Mouse (Mus musculus) kidney, postnatal 0 days (tissue): ENCODE results near the gene Tspan32. TPM values are rescaled to one million over a fixed set of nuclear protein-coding genes. Genes with fewer than 3 reads are reported as not detected.

Source experiments
- ATAC-seq: fragments of 200-750 bp; cut with Nextera tagmentation; replicated peaks from 2 replicates; pipeline ENCODE4 v1.8.0; 2017; ENCODE audit warnings: low read depth, moderate number of reproducible peaks, moderate TSS enrichment, moderate library complexity; ENCODE audit not compliant: low FRiP score
- DNase-seq: peaks from one replicate; pipeline ENCODE4 v3.0.0-alpha.2; 2016; ENCODE audit warnings: low spot score
- H3K27ac ChIP-seq: fragments of 300-500 bp; sonication (generic); 2 replicates; pipeline ENCODE4 v1.5.1; 2014; ENCODE audit warnings: mild to moderate bottlenecking
- H3K27me3 ChIP-seq: fragments of 300-500 bp; sonication (generic); 2 replicates; pipeline ENCODE4 v1.6.1; 2014; ENCODE audit warnings: low read length, mixed read lengths; ENCODE audit not compliant: insufficient read depth
- H3K36me3 ChIP-seq: fragments of 300-500 bp; sonication (generic); 2 replicates; pipeline ENCODE4 v1.6.1; 2014; ENCODE audit warnings: low read length, mixed read lengths; ENCODE audit not compliant: insufficient read depth
- H3K4me1 ChIP-seq: fragments of 300-500 bp; sonication (generic); replicated peaks from 2 replicates; pipeline ENCODE4 v1.6.1; 2014; ENCODE audit warnings: antibody characterized with exemption, low read length, mixed read lengths; ENCODE audit not compliant: insufficient read depth
- H3K4me2 ChIP-seq: fragments of 300-500 bp; sonication (generic); 2 replicates; pipeline ENCODE4 v1.6.1; 2014; ENCODE audit warnings: mild to moderate bottlenecking, low read length, moderate library complexity, mixed read lengths
- H3K4me3 ChIP-seq: fragments of 300-500 bp; sonication (generic); replicated peaks from 2 replicates; pipeline ENCODE4 v1.5.1; 2014; ENCODE audit warnings: low read depth, low read length
- H3K9ac ChIP-seq: fragments of 300-500 bp; sonication (generic); 2 replicates; pipeline ENCODE4 v1.6.1; 2014; ENCODE audit warnings: low read depth, low read length
- H3K9me3 ChIP-seq: fragments of 300-500 bp; sonication (generic); replicated peaks from 2 replicates; pipeline ENCODE4 v1.6.1; 2016; ENCODE audit warnings: low read length, inconsistent platforms, mixed read lengths
- CTCF ChIP-seq: IDR thresholded peaks from 2 replicates; pipeline ENCODE4 v1.5.1; 2016; ENCODE audit warnings: antibody characterized with exemption, low read depth, mild to moderate bottlenecking, moderate library complexity
- WGBS: fragments of 180-500 bp; shearing (Covaris S2); extraction: QIAGEN DNeasy Blood & Tissue Kit; methylation state at CpG from one replicate; pipeline ENCODE4 v1.1.7; 2014; 5-methylcytosine and 5-hydroxymethylcytosine counted together
- polyA plus RNA-seq: library from polyadenylated mRNA; unstranded; fragments of >200 nt; fragmentation: Nextera tagmentation; extraction: Ambion mirVana; gene quantifications from 2 replicates; pipeline ENCODE4 v1.2.1, GENCODE M21; 2015

Gene Tspan32
- polyA plus RNA-seq, 1 experiment from 2014 or later, result 1.1 TPM

DNA sequence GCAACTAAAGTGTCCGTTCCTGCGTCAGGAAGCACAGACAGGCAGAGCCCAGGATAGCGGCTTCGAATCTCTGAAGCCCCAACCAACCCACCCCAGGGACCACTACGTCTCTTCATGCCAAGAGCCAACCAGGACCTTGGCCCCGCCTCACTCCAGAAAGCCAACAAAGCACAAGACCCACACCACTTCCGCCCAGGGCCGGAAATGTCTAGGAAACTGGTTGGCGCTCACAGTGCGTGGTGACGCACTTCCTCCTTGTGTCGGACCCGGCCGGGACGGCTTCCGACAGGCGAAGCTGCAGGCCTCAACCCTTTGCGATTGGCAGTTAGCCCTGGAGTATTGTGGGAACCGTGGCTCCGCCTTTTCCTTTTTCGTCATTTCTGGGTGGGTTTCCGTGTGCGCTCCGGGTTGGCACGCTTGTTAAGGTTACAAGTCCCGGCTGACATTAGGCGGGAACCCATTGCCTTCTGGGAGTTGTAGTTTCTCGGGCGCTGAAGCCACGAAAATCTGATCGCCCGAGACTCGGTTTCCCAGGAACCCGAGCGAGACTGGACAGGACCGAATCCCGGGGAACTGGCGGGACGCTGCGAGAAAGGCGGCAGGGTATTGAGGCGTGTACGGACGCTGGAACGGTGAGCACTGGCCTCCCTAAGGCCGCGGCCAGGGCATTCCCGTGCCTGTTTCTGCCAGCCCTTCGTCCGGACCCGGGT lies 64.2 kb downstream of the Tspan32 start, which contains the start of gene Tssc4:
TSS of gene Tssc4 (plus strand) at position 368 of the 710 bp plus-strand sequence.
- Histone ChIP-seq H3K4me1 (peaks cover 12% of the 10 kb centered on the region), H3K9ac (peak within 1 kb of the TSS; percentile 74), H3K27ac (peak within 1 kb of the TSS; percentile 86), H3K4me3 (peak within 1 kb of the TSS; percentile 57), H3K27me3 (no peaks in the 10 kb centered on the region), H3K9me3 (no peaks in the 10 kb centered on the region), H3K4me2 (peak within 1 kb of the TSS; percentile 89), H3K36me3 (peaks cover 39% of the 10 kb centered on the region)
- 0% methylated on average over 51 of the region's 51 CpGs for WGBS
- DNase-seq (peak; percentile 99), ATAC-seq (peak; percentile 96)
- no peak for TF ChIP-seq CTCF

Other genes starting within 250 kb of the Tspan32 start
- 0.20 and 0.57 TPM in 2 replicates for gene Th, start 73.9 kb upstream of the Tspan32 start, polyA plus RNA-seq
- 0.60 and 1.2 TPM in 2 replicates for gene Ascl2, start 35.8 kb upstream of the Tspan32 start, polyA plus RNA-seq
- gene Cd81, start 47.7 kb downstream of the Tspan32 start, polyA plus RNA-seq, result 621 and 647 TPM in 2 replicates
- 69.1 and 72.3 TPM in 2 replicates for gene Tssc4, start 64.2 kb downstream of the Tspan32 start, polyA plus RNA-seq
- 3.4 and 3.9 TPM in 2 replicates for gene Trpm5, start 89.6 kb downstream of the Tspan32 start, polyA plus RNA-seq
- gene Kcnq1, start 101.3 kb downstream of the Tspan32 start, polyA plus RNA-seq, result 12.6 and 13.4 TPM in 2 replicates